Mouse (Mus musculus) forebrain, embryonic 11.5 days (tissue): ENCODE measurements at regions not wholly inside any gene's neighbourhood (a gene's known extent, or its start where the extent isn't known, plus 50 kb on each side); places are given as distances from the start of the nearest gene placed in this dataset.
"Not testable (repeated sequence)": the region's sequence is repeated elsewhere in the genome, so short reads cannot be mapped to it uniquely, and the experiment has no call there.

Experiments used
- ATAC-seq: fragments of 200-750 bp; cut with Nextera tagmentation; replicated peaks from 2 replicates; pipeline ENCODE4 v1.8.0; 2017; ENCODE audit warnings: moderate TSS enrichment; ENCODE audit not compliant: low FRiP score
- DNase-seq: peaks from one replicate; pipeline ENCODE4 v3.0.0-alpha.2; 2017; ENCODE audit warnings: low spot score
- H3K27ac ChIP-seq: fragments of 300-500 bp; sonication (generic); 2 replicates; pipeline ENCODE4 v1.5.1; 2014; ENCODE audit warnings: low read depth, low read length
- H3K27me3 ChIP-seq: fragments of 300-500 bp; sonication (generic); 2 replicates; pipeline ENCODE4 v1.6.1; 2014; ENCODE audit warnings: mild to moderate bottlenecking, low read length, mixed read lengths; ENCODE audit not compliant: control insufficient read depth, insufficient read depth
- H3K36me3 ChIP-seq: fragments of 300-500 bp; sonication (generic); 2 replicates; pipeline ENCODE4 v1.6.1; 2014; ENCODE audit warnings: mild to moderate bottlenecking, low read length, moderate library complexity, mixed read lengths; ENCODE audit not compliant: control insufficient read depth, insufficient read depth
- H3K4me1 ChIP-seq: fragments of 300-500 bp; sonication (generic); replicated peaks from 2 replicates; pipeline ENCODE4 v1.6.1; 2014; ENCODE audit warnings: low read length, mixed read lengths; ENCODE audit not compliant: control insufficient read depth, insufficient read depth
- H3K4me2 ChIP-seq: fragments of 300-500 bp; sonication (generic); 2 replicates; pipeline ENCODE4 v1.6.1; 2014; ENCODE audit warnings: low read depth, mild to moderate bottlenecking, low read length, moderate library complexity, mixed read lengths; ENCODE audit not compliant: severe bottlenecking
- H3K4me3 ChIP-seq: fragments of 300-500 bp; sonication (generic); 2 replicates; pipeline ENCODE4 v1.5.1; 2014; ENCODE audit warnings: low read depth, low read length
- H3K9ac ChIP-seq: fragments of 300-500 bp; sonication (generic); 2 replicates; pipeline ENCODE4 v1.6.1; 2014; ENCODE audit warnings: low read length
- H3K9me3 ChIP-seq: fragments of 300-500 bp; sonication (generic); 2 replicates; pipeline ENCODE4 v1.6.1; 2016; ENCODE audit warnings: low read length, mixed read lengths; ENCODE audit not compliant: control insufficient read depth
- WGBS: fragments of 180-500 bp; shearing (Covaris S2); extraction: QIAGEN DNeasy Blood & Tissue Kit; methylation state at CpG from one replicate; pipeline ENCODE4 v1.1.7; 2014; 5-methylcytosine and 5-hydroxymethylcytosine counted together

GRCm38 (mm10) chr13:102014514-102014913 lies 246.5 kb upstream of the Pik3r1 start:
- Histone ChIP-seq H3K27me3 (no peaks in the 10 kb centered on the region), H3K9me3 (no peaks in the 10 kb centered on the region), H3K36me3 (no peaks in the 10 kb centered on the region), H3K27ac (no peak overlapping the region), H3K4me2 (no peak overlapping the region), H3K4me1 (no peaks in the 10 kb centered on the region), H3K9ac (no peak overlapping the region), H3K4me3 (no peak overlapping the region)
- no peak for DNase-seq
- no peak for ATAC-seq
- 86% methylated on average over 2 of the region's 2 CpGs for WGBS

- DNase-seq (no peak), ATAC-seq (no peak)
- 81% methylated on average over 3 of the region's 3 CpGs for whole genome bisulfite sequencing
- no peaks in the 10 kb centered on the region for H3K9me3 ChIP-seq
- H3K36me3 ChIP-seq = no peaks in the 10 kb centered on the region
- H3K27ac ChIP-seq = no peak overlapping the region
- no peak overlapping the region for H3K4me3 ChIP-seq
- H3K4me2 ChIP-seq = no peak overlapping the region
- H3K9ac ChIP-seq = no peak overlapping the region
- no peaks in the 10 kb centered on the region for H3K4me1 ChIP-seq
- H3K27me3 ChIP-seq = no peaks in the 10 kb centered on the region
Observed at GRCm38 (mm10) chr13:102014958-102015357, 246.9 kb upstream of the Pik3r1 start.

GRCm38 (mm10) chr13:102016518-102016917 lies 248.5 kb upstream of the Pik3r1 start:
- no peak overlapping the region for H3K9ac ChIP-seq
- DNase-seq (no peak), ATAC-seq (no peak)
- no peaks in the 10 kb centered on the region for H3K9me3 ChIP-seq
- no peaks in the 10 kb centered on the region for H3K27me3 ChIP-seq
- H3K4me2 ChIP-seq = no peak overlapping the region
- 95% methylated on average over 5 of the region's 5 CpGs for WGBS
- H3K4me3 ChIP-seq = no peak overlapping the region
- H3K27ac ChIP-seq = no peak overlapping the region
- H3K4me1 ChIP-seq = no peaks in the 10 kb centered on the region
- H3K36me3 ChIP-seq = no peaks in the 10 kb centered on the region

- no peak overlapping the region for H3K4me3 ChIP-seq
- H3K27me3 ChIP-seq = no peaks in the 10 kb centered on the region
- no peak overlapping the region for H3K27ac ChIP-seq
- H3K9ac ChIP-seq = no peak overlapping the region
- 85% methylated on average over 1 of the region's 1 CpGs for WGBS
- no peak overlapping the region for H3K4me2 ChIP-seq
- no peaks in the 10 kb centered on the region for H3K9me3 ChIP-seq
- no peaks in the 10 kb centered on the region for H3K4me1 ChIP-seq
- DNase-seq (no peak), ATAC-seq (no peak)
- no peaks in the 10 kb centered on the region for H3K36me3 ChIP-seq
Observed at GRCm38 (mm10) chr13:102022273-102022672, 254.3 kb upstream of the Pik3r1 start.

- Histone ChIP-seq H3K27ac (no peak overlapping the region), H3K9ac (no peak overlapping the region), H3K4me1 (no peaks in the 10 kb centered on the region), H3K4me3 (no peak overlapping the region), H3K27me3 (no peaks in the 10 kb centered on the region), H3K4me2 (no peak overlapping the region), H3K36me3 (no peaks in the 10 kb centered on the region), H3K9me3 (no peaks in the 10 kb centered on the region)
- no peak for DNase-seq
- WGBS = 82% methylated on average over 4 of the region's 4 CpGs
- no peak for ATAC-seq
Observed at GRCm38 (mm10) chr13:102022757-102023156, 254.7 kb upstream of the Pik3r1 start.

- H3K36me3 ChIP-seq = no peaks in the 10 kb centered on the region
- H3K27me3 ChIP-seq = no peaks in the 10 kb centered on the region
- H3K4me3 ChIP-seq = no peak overlapping the region
- no peaks in the 10 kb centered on the region for H3K4me1 ChIP-seq
- no peak for DNase-seq
- H3K9me3 ChIP-seq = no peaks in the 10 kb centered on the region
- no peak overlapping the region for H3K27ac ChIP-seq
- H3K4me2 ChIP-seq = no peak overlapping the region
- WGBS = 100% methylated on average over 1 of the region's 1 CpGs
- no peak overlapping the region for H3K9ac ChIP-seq
- no peak for ATAC-seq
Observed at GRCm38 (mm10) chr13:102023624-102024023, 255.6 kb upstream of the Pik3r1 start.

GRCm38 (mm10) chr13:102025138-102025537 lies 257.1 kb upstream of the Pik3r1 start:
- no peaks in the 10 kb centered on the region for H3K9me3 ChIP-seq
- H3K9ac ChIP-seq = no peak overlapping the region
- H3K4me3 ChIP-seq = no peak overlapping the region
- WGBS = 71% methylated on average over 3 of the region's 3 CpGs
- H3K4me1 ChIP-seq = no peaks in the 10 kb centered on the region
- no peak for DNase-seq
- no peaks in the 10 kb centered on the region for H3K27me3 ChIP-seq
- H3K36me3 ChIP-seq = no peaks in the 10 kb centered on the region
- H3K27ac ChIP-seq = no peak overlapping the region
- no peak overlapping the region for H3K4me2 ChIP-seq
- no peak for ATAC-seq

- not testable (repeated sequence) for H3K4me2 ChIP-seq, H3K4me1 ChIP-seq, H3K4me3 ChIP-seq, H3K36me3 ChIP-seq, H3K27me3 ChIP-seq, H3K27ac ChIP-seq, H3K9me3 ChIP-seq, DNase-seq, H3K9ac ChIP-seq, ATAC-seq
- WGBS = 83% methylated on average over 2 of the region's 2 CpGs
Observed at GRCm38 (mm10) chr13:102025547-102025946, 257.5 kb upstream of the Pik3r1 start.

- H3K4me1 ChIP-seq = no peaks in the 10 kb centered on the region
- H3K4me2 ChIP-seq = no peak overlapping the region
- H3K9ac ChIP-seq = no peak overlapping the region
- H3K4me3 ChIP-seq = no peak overlapping the region
- H3K9me3 ChIP-seq = no peaks in the 10 kb centered on the region
- H3K36me3 ChIP-seq = no peaks in the 10 kb centered on the region
- 86% methylated on average over 4 of the region's 4 CpGs for WGBS
- no peak for ATAC-seq
- H3K27ac ChIP-seq = no peak overlapping the region
- no peak for DNase-seq
- no peaks in the 10 kb centered on the region for H3K27me3 ChIP-seq
Observed at GRCm38 (mm10) chr13:102031416-102031815, 263.4 kb upstream of the Pik3r1 start.
